Mouse (Mus musculus) frontal cortex, adult (tissue): Measurements from ENCODE around the gene Snx7.
A peak's percentile ranks its signal among the peaks of the same experiment; 100 is the strongest.

Experiments used
- ATAC-seq: cut with Nextera tagmentation; 2 replicates; pipeline ENCODE4 v1.9.2; 2017; ENCODE audit warnings: mild to moderate bottlenecking, moderate library complexity, mixed read lengths; ENCODE audit not compliant: low TSS enrichment

Gene Snx7

DNA sequence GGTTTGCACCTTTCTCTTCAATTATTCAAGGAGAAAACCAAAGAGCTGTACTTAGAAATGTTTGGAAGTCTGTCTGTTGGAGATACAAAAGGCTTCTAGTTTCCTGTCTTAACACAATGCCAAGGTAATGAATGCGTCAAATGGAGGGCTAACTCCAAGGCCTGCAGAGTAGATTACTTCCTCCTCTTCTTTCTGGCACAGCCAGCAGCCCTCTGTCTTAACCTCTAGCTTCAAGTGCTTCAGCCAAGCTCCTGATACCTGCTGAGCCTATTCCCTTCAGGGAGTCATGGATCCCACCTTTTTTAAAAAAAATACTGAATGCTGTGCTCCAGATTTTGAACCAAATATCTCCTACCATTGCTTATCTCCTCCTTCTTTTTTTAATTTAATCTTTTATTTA lies 51.1 kb downstream of the Snx7 start:
- no peak for ATAC-seq

DNA sequence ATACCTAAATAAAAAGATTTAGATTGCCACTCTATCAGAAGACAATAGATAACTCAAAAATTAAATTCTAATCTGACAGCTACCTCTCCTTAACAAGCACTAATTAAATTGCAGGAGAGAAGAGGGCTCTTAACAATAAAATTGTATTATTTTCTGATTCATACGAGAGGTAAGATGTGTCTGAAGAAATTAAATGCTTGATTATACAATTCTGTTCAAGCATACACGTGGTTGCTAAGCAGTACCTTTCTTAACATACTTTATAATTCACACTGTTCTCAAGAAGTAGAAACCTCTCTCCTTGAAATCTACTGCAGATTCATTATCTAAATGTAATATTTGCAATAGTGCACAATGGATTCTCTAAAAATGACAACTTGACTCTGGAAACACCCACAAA lies 54.5 kb downstream of the Snx7 start:
- no peak for ATAC-seq

DNA sequence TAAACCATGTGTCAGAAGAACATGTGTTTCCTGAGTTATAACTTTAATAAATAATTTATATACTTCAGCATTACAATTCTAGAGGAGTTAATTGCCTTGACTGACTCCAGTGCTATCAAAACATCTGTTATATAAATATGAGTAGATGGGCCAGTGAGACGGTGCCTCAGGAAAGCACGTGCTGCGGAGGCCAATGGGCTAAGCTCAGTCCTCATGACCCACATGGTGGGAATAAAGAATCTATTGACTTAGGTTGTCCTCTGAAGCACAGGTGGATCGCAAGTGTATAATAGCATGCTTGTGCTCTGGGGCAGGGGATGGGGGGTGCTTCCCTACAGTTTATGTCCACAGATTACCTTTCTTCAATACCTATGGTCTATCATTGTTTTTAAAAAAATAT lies 56.6 kb downstream of the Snx7 start:
- ATAC-seq = no peak

DNA sequence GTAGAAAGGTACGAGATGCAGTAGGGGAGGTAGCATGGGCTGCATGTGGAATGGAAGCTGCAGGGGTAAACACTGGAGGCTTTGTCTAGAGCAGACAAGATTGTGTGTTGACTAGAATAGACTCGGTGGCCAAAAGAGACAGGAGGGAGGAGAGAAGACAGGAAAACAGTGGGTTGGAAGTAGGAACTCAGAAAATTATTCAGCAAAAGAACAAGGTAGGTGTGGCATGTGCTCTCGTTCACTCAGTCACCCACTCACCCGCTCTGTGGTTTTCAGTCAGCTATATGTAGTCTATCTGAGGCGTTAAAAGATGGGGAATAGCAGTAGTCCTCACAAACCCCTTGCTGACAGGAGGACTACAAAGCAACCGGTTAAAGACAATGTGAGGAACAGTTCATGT lies 63.0 kb downstream of the Snx7 start:
- peak; percentile 95 for ATAC-seq

DNA sequence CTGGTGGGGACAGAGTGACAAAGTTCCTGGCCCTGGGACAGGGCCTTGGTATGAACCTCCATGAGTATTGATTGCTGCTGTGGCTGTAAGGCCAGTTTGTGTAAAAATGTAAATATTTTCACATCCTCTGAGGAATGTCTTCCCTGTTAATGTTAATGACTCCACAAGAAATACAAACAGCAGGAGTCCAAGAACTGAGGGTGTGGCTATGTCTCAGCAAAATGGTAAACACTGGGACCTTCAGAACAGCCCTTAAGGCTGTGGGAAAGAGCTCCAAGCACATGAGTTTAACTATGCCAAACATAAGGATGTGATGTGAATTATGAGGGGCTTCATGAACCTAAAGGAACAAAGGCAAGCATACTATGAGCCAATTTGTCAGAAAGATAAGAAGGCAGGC lies 74.2 kb downstream of the Snx7 start:
- no peak for ATAC-seq

DNA sequence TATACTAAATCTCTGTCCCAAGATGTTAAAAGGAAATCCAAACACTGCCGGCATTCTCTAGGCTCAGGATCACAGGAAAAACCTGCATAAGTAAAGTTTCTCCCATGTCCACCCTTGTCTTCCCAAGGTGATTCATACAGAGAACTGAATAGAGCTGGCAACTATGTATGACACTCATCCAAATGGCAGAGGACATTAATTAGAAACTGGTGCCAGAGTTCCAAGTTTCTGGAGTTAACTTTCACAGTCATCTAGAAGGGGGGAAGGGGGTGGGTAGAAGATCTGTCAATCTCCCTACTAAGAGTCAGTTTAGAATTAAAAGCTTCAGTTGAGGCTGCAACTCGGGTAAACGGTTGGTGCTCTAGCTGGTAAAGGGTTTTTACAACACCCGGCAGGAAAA lies 76.8 kb downstream of the Snx7 start:
- ATAC-seq = no peak

DNA sequence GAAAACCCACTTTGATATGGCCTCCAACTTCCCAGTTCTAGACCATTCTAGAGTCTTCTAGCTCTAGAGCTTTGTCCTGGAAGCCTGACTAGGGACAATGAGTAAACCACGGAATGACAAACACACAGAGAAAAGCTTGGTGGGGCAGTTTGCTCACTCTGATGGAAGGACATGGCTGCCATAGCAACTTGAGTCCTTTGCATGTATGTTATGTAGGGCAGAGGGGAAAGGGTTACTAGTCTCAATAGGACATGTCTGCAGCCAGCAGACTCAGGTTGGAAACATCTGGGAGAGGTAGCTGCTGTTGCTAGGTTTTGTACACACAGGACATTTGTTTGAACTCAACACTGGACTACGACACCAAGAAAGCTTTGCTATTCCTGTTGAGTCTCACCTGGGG lies 77.5 kb downstream of the Snx7 start:
- no peak for ATAC-seq

DNA sequence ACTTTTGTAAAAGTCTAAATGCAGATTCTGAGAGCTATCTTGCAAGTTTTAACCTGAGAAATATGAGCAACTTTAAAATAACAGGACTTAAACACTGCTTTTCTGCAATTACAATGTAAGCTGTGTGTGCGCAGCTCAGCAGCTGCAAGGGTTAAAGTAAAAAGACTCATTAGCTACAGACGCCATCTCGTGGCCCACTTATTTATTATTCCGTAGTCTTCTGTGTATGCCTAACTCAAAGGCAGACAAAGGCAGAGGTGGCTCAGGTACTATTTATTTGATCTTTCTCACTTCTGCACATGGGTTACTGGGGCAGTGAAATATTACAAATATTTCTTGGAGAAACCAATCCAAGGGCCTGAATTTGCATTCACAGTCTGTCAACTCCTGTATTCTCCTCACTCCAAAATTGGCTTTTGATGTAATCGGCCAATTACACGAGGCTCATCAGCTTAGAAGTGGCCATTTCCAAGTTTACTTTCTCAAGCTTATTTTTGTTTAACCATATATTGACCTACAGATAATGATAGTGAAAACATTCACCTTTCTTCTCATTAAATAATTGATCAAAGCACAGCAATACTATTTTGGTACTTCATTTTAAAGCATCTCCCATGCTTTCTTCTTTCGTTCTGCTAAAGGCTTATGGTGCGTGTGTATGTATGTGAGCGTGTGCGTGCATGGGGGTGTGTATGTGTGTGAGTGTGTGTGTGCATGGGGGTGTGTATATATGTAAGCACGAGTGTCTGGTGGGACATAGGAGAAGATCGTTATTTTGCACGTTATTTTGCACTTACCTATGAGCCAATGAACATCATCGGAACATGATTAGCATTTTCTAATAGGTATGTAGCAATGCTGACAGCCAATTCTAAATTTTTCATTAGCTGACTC lies 79.7 kb downstream of the Snx7 start:
- peak; percentile 82 for ATAC-seq

DNA sequence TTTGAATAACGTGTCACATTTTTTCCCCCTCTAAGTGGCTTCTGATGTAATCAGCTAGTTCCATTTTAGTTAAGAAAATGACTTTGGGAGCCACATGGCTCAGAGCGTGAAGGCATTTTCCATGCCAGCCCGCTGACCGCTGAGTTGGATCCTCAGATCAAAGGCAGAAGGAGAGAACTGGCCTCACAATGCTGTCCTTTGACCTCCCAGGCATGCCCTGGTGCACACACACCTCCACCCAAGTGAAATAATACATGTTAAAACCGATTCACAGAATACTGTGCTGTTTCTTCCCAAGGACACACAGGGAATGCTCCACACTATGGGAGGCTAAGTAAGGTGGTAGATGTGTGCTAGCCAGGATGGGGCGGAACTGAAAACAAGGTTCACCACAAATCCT lies 81.5 kb downstream of the Snx7 start:
- no peak for ATAC-seq

DNA sequence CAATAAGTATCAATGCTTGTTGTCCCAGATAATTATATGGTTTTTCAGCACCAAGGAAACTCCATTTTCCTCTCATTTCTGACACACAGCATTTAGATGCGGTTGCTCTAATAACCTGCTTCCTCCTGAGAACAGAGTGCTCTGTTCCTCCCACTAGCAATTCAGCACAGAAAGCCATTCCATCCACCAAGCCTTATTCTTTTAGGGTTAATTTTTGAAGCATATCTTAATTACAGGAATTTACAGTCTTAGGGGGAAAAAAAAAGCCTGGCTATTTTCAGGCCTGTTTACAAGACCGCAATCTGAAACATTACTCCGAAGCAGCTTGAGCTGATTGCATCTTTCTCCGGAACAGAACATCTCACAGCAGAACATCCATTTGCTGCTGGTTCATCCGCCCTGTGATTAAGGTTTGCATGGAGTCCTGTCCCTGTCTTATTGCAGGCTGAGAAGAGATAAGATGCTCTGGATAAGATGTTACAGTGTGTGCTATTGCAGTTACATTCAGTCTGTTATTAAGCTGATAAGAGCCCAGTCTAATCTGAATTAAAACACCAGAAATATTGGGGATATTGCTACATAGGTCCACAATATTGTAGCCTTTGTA lies 116.5 kb downstream of the Snx7 start:
- ATAC-seq = peak; percentile 39; the same call in 1 of the 2 replicates

DNA sequence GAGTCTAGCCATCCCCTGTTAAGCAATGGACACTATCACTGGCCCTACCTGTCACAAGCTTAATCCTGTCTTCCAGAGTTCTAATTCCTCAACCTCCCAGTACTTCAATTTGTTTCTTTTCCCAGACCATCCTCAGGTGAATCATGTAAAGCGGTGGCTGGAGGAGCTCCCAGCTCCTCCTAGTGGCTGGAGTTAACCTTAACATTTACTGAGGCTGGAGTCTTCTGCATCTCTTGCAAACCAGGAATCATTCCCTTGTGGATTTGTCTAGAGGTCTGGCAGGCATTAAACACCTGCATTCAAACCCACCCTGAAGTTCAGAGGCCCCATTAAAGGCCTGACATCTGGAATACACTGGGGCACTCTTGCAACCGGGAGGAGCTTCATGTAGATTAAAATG lies 117.1 kb downstream of the Snx7 start:
- peak; percentile 84 for ATAC-seq

DNA sequence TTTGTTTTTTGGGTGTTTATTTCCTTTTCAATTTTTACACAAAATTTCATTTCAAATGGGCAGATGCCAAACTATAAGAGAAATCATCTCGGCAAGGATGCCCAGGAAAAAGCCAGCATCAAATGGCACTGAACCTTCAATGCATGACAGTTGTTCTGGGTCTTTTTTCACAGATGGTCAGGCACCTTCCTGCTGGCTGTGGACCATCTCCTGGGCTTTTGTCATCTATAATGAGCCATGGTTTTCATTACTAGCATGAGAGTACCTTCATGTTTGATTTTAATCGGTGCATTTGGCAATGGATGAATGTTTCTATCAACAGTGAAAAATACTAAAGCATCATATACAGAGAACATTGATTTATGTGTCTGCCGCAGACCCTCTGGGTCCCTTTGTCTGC lies 119.5 kb downstream of the Snx7 start:
- ATAC-seq = no peak

DNA sequence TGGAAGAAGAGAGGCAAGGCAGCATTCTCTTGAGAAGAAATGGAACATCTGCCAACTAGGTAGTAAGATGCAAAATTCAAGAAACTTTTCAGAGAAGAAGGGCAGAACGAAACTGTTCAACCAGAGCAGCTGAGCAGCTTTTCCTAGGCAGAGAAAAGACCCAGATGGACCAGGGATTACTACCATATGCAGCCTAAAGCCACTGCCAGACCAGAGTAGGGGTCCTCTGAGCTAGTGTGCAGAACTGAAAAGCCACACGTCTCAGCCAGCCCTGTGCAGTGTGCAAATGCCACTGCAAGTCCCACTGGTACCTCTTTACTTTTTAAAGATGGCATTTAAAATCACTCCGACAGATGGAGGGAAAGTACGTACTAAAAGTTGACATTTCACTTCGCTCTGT lies 129.0 kb downstream of the Snx7 start:
- 0 out of 2 replicates have a peak, but pooled peaks have one; percentile 27 for ATAC-seq

DNA sequence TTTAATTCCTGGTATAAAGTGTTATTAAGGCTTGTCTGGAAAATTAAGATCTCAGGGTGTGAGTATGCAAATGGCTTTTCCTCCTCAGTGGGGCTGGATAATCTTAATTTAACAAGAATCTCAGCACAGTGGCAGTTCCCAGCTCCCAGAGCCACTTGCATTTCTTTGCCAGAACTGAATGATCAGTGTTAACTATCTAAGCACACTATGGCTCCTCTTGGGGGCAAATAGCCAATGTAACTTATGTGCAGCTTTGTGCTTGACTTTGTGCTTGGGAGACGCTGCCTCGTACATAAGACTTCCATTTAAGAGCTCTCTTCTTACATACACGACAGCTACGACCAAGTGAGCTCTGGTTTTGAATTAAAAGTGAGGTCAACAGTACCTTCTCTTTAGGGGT lies 136.1 kb downstream of the Snx7 start:
- no peak for ATAC-seq
